Mouse (Mus musculus): Measurements from ENCODE around the gene Dhx15.

Gene Dhx15

DNA sequence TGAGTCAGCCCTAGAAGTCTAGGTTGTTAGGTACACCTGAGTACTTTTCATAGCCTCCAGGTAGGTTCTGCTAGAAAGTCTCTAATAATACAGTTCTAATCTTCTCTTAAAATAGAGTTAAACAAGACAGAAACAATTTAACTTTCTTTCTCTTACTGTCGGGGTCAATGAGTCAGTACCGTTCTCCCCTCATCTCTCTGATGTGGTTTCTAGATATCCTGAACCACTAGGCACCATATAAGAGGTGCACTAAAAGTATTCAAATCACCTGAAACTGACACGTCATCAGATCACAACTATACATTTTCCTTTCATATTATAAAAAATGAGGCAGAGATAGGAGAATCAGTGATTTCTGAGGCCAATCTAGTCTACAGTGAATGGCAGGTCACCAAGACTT lies 41.2 kb downstream of the Dhx15 start:
- in situ Hi-C loops (cut with MboI, MseI) = no loop called here

DNA sequence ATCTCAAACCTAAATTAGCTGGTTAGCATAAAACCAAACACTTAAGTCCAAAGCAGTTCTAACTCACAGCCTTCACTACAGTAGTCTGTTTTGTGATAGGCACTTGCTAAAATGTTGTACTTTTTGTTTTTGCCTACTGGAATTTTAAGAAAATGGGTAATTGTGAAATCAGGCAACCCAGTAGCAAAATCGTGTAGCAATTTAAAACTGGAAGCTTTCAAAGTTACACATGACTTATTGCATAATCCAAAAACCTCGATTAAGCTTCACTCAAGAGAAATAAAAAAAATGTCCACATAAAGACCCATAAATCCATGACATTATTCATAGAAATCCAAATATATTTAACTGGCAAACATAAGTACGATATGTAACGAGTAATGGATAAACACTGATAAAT lies 43.2 kb downstream of the Dhx15 start:
- in situ Hi-C loops (cut with MboI, MseI) = no loop called here

DNA sequence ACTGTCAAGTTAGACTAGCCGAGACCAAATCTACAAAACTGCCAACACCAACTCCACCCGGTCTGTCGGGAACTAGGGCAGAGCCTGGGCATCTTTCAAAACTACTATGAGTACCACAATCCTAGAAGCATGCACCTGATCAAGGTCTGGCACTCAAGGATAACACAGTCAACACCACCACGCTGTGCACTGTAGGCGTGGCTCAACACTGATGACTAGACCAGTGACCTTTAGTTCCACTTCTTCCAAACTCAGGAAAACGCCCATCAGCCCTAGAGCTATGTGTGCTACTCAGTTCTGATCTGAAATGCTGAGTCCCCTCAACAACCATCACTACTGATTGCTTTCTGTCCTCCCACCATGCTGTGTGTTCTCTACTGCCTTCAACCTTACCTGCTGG lies 44.6 kb downstream of the Dhx15 start:
- in situ Hi-C loops (cut with MboI, MseI) = no loop called here

DNA sequence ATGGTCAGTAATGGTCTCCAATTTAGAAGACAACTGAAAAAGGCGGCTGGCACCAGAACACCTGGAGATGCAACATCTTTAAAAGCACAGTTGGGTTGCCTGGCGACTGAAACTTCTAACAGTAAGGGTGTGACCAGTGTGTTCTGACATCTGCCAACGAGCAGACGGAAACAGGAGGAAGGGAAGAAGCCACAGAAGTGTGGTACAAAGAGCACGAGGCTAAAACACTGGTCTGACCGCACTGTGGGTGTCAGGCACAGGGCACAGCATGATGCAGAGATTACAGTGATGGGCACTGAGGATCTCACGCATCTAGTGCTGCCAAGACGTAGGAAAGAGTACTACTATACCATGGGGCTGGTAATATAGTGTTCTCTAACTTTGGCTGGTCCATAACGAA lies 48.4 kb downstream of the Dhx15 start:
- in situ Hi-C loops (cut with MboI, MseI) = no loop called here

DNA sequence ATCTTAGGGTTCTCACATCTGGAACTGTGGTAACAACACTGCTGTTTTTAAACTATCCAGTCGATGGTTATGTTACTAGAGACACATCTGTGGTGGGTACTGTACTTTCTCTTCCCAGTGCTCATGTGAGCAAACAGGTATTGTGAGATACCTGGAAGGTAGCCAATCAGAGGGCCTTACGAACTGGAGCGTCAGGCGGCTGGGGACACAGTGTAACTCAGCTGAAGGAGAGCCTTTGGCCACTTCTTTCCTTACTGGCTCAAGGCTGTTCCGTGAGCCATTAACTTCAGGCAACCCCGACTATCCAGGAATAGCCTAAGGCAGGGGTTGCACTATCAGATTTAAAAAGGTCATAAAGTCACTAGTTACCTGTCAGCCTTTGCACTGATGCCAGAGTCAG lies 51.5 kb downstream of the Dhx15 start:
- in situ Hi-C loops (cut with MboI, MseI) = no loop called here

DNA sequence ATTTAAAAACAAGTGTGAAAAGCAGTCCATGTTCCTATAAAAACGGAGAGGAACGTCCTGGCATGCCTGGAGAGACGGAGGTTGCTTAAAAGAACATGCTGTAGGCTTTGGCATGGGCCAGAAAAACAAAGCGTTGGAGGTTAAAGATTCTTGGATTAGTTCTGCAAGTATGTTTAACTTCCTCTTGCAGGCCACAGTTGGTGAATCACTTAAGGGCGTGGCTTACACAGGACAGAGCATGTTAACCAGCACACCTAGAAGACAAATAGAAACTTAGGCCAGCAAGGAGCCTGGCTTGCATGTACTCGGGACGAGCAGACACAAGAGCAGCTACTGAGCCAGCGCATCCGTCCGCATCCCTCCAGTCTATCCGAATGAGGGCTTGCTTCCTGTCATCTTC lies 52.2 kb downstream of the Dhx15 start:
- in situ Hi-C loops (cut with MboI, MseI) = no loop called here

DNA sequence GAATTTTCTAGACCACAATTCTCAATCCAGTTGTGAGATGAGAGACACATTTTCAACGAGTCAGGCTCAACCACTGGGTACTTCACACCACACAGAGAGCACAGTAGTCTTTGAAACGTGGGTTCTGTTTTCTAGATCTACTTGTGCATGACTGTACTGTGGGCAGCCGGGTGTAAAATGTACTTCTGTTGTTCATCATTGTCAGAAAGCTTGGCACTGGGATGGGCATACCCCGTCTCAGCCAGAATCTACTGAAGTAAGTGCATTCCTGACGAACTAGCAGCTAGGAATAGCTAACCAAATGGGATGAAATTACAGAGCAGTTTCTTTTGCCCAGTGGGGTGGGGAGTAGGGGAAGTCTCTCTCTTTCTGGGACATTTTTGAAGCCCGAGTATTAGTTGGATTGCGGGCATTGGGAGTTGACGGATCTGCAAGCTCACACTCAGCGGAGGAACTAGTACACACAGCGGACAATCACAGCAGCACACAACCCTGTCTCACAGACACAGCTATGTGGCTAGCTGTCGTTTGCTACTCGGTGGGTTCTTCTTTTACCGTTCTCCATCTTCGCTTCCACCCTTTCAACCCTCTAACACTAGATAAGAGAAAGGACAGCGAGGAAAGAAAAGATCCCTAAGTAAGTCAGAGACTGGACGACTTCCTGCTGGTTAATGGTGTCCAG lies 54.7 kb downstream of the Dhx15 start:
- in situ Hi-C loops (cut with MboI, MseI) = no loop called here

DNA sequence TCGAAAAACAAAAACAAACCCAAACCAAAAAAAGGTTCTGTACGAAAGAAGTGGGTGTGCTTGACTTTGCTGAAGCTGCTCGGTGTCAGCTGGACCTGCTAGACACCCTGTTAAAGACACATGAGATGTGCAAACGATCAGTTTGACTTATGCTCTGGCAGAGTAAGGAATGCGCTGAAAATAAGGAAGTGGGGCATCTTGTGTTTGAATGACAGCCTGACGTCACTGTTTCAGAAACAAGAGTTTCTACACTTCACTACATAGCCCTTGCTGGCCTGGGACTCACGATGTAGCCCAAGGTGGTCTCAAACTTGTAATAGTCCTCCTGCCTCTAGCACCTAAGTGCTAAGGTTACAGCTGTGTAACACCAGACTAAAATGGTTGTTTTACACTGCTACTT lies 57.5 kb downstream of the Dhx15 start:
- in situ Hi-C loops (cut with MboI, MseI) = no loop called here

DNA sequence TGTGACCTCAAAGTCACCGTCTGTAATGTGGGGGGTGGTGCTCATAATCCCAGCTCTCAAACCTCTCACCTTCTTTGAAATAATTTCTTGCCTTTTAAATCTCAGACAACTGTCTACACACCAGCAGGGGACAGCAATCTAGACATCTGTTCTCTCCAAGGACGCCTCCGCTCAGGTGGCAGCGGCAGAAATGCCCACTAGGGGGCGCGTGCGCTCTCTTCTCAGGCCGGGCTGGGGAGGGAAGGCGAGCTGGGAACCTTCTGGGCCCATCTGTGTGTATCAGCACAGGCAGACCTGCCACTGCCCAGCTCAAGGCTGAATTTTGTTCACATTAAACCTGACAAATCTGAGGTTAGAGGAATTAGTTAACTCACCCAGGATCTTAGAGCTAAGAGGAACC lies 58.2 kb downstream of the Dhx15 start:
- in situ Hi-C loops (cut with MboI, MseI) = no loop called here

DNA sequence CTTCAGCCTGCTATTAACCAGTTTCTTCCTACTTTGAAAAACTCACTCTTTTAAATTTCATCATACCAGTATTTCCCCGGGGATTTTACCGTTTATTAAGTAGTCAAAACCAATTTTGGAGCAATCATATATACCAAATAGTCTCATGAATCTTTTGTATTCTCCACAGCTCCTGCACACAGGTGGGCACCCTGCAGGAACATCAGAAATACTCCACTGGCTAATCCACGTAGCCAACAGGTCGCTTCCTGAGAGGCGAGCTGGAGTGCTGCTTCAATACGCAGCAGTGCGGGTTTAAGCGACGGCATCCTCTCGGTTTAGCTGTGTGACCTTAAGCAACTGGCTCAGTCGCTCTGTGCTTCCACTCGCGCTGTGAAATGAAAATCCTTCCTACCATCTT lies 58.9 kb downstream of the Dhx15 start:
- in situ Hi-C loops (cut with MboI, MseI) = no loop called here

DNA sequence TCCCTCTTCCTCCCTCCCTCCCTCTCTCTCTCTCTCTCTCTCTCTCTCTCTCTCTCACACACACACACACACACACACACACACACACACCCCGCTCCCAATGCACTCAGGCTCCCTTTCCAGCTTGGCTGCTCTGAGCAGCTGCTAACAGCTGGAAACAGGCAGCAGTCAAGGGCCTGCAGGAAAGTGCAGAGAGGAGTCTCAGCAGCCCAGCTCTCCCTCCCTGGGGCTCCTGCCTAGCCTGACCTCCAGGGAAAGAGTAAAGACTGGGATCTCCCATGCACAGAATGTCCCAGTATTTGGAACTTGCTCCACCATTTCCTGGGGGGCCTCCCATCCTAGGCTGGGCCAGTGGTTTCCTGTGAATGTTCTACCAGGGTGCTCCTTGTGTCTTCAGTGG lies 59.8 kb downstream of the Dhx15 start:
- in situ Hi-C loops (cut with MboI, MseI) = no loop called here

DNA sequence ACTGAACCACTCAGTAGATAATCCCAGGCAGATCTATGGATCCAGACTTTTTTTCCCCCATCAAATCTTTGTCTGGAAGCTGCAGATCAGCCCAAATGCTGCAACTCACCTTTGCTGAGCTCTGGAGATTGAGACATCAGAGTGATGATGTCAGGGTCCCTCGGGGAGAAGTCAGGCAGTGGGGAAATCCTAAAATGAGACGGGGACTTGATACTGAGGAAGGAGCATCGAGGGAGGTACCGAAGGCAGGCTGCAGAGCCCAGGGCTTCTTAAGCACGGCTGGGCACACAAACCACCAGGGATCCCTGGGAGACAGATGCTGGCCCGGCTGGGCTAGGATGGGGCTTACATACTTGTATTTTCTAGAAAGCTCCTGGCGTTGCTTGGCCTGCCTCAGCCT lies 64.1 kb downstream of the Dhx15 start:
- in situ Hi-C loops (cut with MboI, MseI) = no loop called here

DNA sequence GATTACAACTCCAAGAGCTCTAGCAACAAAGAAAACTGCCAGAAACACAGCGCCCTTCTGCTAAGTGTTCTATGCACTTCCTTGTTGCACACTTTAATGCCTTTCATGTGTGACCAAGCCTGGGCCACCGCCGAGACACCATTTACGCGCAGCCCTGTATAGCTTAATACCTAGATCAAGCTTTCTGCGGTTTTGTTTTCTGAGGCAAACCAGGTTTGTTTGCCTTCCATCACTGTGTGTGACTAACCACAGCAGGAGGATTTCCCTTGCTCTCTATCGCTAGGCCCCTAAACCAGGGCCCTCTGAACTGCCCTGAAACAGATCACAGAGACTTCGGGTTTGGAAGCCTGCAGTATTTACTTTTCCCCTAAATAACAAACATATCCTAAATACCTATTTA lies 64.5 kb downstream of the Dhx15 start:
- in situ Hi-C loops (cut with MboI, MseI) = no loop called here

DNA sequence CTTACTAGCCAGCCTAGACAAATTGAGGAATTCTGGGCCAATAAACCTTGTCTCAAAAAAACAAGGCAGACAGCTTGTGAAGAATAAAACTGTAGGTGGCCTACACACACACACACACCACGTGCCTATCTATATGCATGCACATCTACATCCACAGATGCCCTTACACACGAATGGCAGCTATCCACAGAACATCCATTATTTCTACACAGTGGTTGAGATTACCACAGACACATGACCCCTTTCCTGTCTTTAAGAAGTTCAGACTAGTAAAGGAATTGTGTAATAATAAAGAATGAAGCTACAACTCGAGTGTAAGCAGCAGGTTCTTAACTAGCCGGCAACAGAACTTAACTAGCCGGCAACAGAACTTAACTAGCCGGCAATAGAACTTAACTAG lies 68.2 kb downstream of the Dhx15 start:
- in situ Hi-C loops (cut with MboI, MseI) = loop anchor here (5.0 kb wide), 1 partner anchor 1090 kb away; the partner anchor contains the start of gene Sel1l3

DNA sequence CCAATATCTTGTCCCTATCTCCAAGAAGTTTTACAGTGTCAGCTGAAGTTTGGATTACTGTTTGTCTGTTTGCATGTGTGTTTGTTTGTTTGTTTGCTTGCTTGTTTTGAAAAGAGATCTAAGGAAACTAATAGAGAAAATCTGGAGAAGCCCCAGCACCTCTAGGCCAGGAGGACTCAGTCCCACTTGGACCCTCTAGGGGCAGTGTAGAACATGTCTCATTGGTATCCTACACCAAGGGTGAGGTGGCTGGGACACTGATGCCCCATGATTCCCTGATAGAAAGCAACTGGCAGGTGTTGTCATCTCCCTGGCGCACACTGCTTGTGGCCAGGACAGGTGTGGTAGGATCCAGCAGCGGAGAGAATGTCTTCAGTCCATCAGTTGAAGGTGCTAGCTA lies 70.5 kb downstream of the Dhx15 start:
- in situ Hi-C loops (cut with MboI, MseI) = loop anchor here (5.0 to 10.0 kb wide), 2 partner anchors 515 to 1092 kb away; partner anchors contain the start of gene Sel1l3

DNA sequence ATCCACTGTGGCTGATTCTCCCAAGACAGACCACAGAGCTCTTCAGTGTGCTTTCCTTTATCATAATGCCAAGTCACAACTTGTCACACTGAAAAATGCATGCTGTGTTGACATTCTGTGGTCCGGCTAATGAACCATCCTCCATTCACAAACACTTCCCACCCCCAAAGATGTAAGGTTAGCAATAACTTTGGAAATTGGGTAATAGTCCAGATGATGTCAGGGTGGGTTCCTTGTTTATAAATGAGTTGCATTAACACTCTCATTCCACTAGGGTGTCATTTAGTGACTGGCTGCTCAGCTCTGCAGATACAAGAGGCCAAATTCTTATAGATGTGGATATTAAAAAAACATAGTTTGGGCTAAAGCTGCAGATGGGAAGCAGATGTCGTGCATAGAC lies 71.1 kb downstream of the Dhx15 start:
- in situ Hi-C loops (cut with MboI, MseI) = loop anchor here (10.0 kb wide), 1 partner anchor 516 kb away; no protein-coding TSS in a partner anchor

DNA sequence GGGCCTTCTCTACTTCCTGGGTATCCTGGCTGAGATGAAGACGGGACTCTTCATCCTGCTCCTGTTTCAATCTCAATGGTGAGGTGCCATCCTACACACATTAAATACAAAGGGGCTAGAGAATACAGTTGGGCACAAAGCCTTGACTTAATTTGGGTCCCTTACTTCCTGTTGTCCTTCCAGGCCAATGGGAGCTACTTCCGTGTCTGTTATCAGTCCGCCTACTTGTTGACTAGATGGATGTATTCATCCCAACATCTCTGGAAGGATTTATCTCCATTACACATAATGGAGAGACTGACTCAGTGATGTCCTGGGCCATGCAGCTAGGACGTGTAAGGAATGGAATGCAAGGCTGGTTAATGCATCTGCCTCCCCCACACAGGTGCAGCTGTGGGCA lies 72.5 kb downstream of the Dhx15 start:
- in situ Hi-C loops (cut with MboI, MseI) = loop anchor here (10.0 kb wide), 1 partner anchor 517 kb away; no protein-coding TSS in a partner anchor

DNA sequence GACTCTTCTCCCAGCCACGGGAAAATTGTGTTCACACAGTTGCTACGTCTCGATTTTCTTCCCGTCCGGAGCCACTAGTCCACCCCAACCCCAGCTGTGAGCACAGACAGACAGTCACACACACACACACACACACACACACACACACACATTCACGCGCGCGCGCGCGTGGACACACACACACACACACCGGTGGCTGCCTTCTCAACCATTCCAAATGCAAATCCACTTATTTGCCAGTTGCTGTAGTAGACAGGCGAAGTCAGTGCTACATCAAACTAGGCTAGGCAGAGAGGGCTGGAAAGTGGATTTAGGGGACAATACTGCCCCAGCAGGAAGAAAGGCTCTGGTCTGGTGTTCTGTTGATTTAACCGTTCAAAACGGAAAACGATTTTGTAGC lies 73.9 kb downstream of the Dhx15 start:
- in situ Hi-C loops (cut with MboI, MseI) = loop anchor here (10.0 kb wide), 1 partner anchor 518 kb away; no protein-coding TSS in a partner anchor

DNA sequence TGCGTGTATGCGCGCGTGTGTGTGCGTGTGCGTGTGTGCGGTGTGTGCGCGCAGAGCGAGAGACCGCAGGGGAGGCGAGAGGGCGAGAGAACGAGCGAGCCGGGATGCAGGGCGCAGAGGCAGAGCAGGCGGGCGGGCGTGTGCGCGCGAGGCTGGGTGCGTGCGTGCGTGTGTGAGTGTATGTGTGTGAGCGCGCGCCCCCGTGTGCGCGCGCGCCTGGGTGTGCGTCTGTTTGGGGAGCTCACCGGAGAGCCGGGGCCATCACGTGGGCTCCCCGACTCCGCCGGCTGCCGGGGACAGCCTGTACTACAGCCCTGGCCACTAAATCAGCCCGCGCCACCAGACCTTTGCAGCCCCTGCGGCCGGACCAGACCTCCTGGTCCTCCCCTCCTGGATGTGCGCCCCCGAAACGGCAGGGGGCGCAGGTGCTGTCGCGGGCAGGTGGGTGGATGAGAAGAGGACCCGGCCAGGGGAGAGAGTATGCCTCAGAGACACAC lies 74.4 kb downstream of the Dhx15 start:
- in situ Hi-C loops (cut with MboI, MseI) = loop anchor here (10.0 kb wide), 1 partner anchor 519 kb away; no protein-coding TSS in a partner anchor

DNA sequence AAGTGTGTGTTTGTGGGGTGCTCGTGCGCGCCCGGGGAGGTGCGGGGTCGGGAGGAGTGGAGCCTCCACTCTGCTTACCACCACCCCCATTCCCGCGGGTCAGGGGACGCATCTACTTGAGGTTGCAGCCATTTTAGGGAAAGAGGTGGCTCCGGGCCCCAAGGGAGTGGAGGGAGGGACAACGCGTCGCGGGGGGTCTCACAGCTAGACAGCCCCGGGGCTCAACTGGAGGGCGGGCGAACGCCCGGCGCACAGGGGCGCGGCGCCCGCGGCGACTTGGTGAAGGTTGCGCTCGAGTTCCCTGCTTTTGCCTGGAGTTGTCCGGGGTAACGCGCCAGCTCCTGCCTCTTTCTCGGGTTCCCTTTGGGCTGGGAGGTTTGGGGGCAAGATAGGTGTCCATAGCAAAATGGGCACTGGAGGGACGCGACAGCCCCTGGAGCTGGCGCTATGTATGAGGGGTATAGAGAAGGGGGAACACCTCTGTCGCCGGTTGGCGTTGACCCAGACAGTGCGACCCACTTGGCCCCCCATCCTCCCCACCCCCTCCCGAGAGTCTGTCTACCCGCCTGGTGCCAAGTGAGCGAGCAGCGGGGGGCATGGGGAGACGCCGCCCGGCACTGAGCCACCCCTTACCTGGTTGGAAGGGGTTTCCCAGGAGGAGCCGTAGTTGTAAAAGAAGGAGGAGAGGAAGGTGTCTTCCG lies 75.4 kb downstream of the Dhx15 start:
- in situ Hi-C loops (cut with MboI, MseI) = loop anchor here (10.0 kb wide), 1 partner anchor 520 kb away; no protein-coding TSS in a partner anchor

DNA sequence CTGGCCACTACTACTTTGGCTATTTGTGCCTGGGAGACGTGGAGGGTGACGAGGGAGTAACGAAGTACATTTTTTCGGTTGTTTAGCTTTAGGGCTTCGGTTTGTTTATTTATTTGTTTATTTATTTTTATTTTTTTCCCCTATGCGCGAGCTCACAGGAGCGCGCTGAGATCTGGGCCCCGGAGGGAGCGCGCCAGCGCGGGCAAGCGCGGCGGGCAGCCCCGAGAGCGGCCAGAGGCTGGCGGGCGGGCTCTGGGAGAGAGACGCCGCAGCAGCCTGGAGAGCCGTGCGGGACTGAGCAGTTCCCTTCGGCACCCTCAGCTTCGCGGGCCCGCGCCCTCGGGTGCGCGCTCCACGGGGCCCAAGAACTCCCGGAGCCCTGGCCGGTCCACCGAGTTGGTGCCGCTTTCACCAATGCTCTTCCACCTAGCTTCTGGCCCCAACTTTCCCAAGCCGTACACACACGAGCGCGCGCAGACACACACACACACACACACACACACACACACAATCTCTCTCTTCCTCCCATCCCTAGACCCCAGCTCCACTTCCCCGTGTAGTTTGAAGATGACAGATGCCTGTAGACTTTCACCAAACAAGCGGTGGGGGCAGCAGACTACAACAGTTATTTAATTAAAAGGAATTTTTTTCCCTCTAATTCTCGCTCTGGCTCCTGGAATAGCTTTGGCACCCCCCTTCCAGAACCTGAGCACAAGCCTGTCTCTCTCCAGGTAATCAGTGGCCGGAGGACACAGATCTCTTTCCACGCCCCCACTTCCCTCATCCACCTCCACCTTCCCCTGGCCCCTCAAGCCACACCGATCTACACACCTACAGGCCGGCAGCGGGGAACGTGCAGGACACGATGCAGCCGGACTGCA lies 76.2 kb downstream of the Dhx15 start:
- in situ Hi-C loops (cut with MboI, MseI) = loop anchor here (10.0 kb wide), 1 partner anchor 521 kb away; no protein-coding TSS in a partner anchor
